Mouse (Mus musculus): ENCODE measurements around the gene Ufsp1. TPM values are rescaled to one million over a fixed set of nuclear protein-coding genes. Genes with fewer than 3 reads are reported as not detected.

The Ufsp1 gene
- polyA plus RNA-seq, 1 experiment from 2014 or later = 8.5 TPM

DNA sequence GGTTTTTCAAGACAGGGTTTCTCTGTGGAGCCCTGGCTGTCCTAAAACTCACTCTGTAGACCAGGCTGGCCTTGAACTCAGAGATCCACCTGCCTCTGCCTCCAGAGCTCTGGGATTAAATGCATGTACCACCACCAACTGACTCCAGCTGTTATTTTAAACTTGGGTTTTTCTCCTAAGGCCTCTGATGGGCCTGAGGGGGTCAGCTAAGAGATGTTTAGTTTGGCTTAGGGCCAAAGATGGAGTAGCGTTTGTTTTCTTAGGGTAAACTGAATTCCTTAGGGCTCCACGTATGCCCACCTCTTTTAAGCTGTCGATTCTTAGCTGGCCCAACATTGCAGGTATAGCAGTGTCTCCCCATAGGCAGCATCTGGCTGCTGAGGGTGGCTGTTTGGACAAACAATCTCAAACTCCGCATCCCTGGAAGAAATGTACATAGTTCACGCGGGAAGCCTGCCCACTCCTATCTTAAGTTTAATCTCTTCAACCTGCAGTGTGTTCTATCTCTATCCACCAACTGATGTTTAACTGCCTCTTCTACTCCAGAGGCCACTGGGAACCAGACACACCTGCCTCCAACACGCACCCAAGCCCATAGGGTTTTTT, 48.1 kb downstream of the Ufsp1 start:
- Histone ChIP-seq H3K4me3 (no peak overlapping the region), H3K27me3 (ENCODE audit: low read depth, poor library complexity, severe bottlenecking) (no peaks in the 10 kb centered on the region), H3K4me1 (peaks cover 46% of the 10 kb centered on the region), H3K9me3 (replicated peaks) (no peaks in the 10 kb centered on the region), H3K36me3 (no peaks in the 10 kb centered on the region), H3K27ac (no peak overlapping the region)
- 88% methylated on average over 7 of the region's 7 CpGs for WGBS
- no peak for DNase-seq (ENCODE audit: low spot score)

- 96% methylated on average over 5 of the region's 5 CpGs for WGBS
- Histone ChIP-seq H3K9me3 (replicated peaks) (no peaks in the 10 kb centered on the region), H3K27ac (no peak overlapping the region), H3K27me3 (ENCODE audit: low read depth, poor library complexity, severe bottlenecking) (no peaks in the 10 kb centered on the region), H3K4me3 (no peak overlapping the region), H3K36me3 (no peaks in the 10 kb centered on the region), H3K4me1 (peaks cover 48% of the 10 kb centered on the region)
- DNase-seq (ENCODE audit: low spot score) = no peak
Measured at GRCm38 (mm10) chr5:137343412-137343811, 49.0 kb downstream of the Ufsp1 start.

- H3K27ac ChIP-seq = no peak overlapping the region
- H3K27me3 ChIP-seq (ENCODE audit: low read depth, poor library complexity, severe bottlenecking) = no peaks in the 10 kb centered on the region
- no peaks in the 10 kb centered on the region for H3K36me3 ChIP-seq
- H3K4me3 ChIP-seq = no peak overlapping the region
- H3K4me1 ChIP-seq = peaks cover 48% of the 10 kb centered on the region
- no peaks in the 10 kb centered on the region for H3K9me3 ChIP-seq (replicated peaks)
- no peak for DNase-seq (ENCODE audit: low spot score)
Measured at GRCm38 (mm10) chr5:137343869-137344268, 49.4 kb downstream of the Ufsp1 start.

Small RNA genes lying within 50 kb of the gene (microRNA-seq; reads per million reads assigned to microRNA genes)
- gene Mir7036 = 1.8 reads per million
- not detected for gene Mir8116

Other genes starting within 250 kb of the Ufsp1 start
- gene Ap1s1, start 248.5 kb upstream of the Ufsp1 start, polyA plus RNA-seq (2016; fragmentation: Nextera tagmentation; extraction: Ambion mirVana) = 155 and 170 TPM in 2 replicates
- 0.36 and 0.39 TPM in 2 replicates for gene Serpine1, start 222.4 kb upstream of the Ufsp1 start, polyA plus RNA-seq (2016; fragmentation: Nextera tagmentation; extraction: Ambion mirVana)
- gene Trim56, start 178.4 kb upstream of the Ufsp1 start, polyA plus RNA-seq (2016; fragmentation: Nextera tagmentation; extraction: Ambion mirVana) = 5.6 and 7.0 TPM in 2 replicates
- gene Muc3, start 145.3 kb upstream of the Ufsp1 start, polyA plus RNA-seq (2016; fragmentation: Nextera tagmentation; extraction: Ambion mirVana) = not detected in 2 replicates
- not detected in 2 replicates for gene Muc3a, start 82.2 kb upstream of the Ufsp1 start, polyA plus RNA-seq (2016; fragmentation: Nextera tagmentation; extraction: Ambion mirVana)
- gene Ache, start 7.1 kb upstream of the Ufsp1 start, polyA plus RNA-seq (2016; fragmentation: Nextera tagmentation; extraction: Ambion mirVana) = 1.7 and 1.8 TPM in 2 replicates
- 200 and 201 TPM in 2 replicates for gene Srrt, start 13.0 kb downstream of the Ufsp1 start, polyA plus RNA-seq (2016; fragmentation: Nextera tagmentation; extraction: Ambion mirVana)
- 73.4 and 75.9 TPM in 2 replicates for gene Trip6, start 19.8 kb downstream of the Ufsp1 start, polyA plus RNA-seq (2016; fragmentation: Nextera tagmentation; extraction: Ambion mirVana)
- gene Slc12a9, start 39.0 kb downstream of the Ufsp1 start, polyA plus RNA-seq (2016; fragmentation: Nextera tagmentation; extraction: Ambion mirVana) = 10.4 and 10.6 TPM in 2 replicates
- 66.3 and 81.0 TPM in 2 replicates for gene Ephb4, start 55.5 kb downstream of the Ufsp1 start, polyA plus RNA-seq (2016; fragmentation: Nextera tagmentation; extraction: Ambion mirVana)
- gene Zan, start 182.4 kb downstream of the Ufsp1 start, polyA plus RNA-seq (2016; fragmentation: Nextera tagmentation; extraction: Ambion mirVana) = 0.03 and 0.10 TPM in 2 replicates
- gene Pop7, start 207.9 kb downstream of the Ufsp1 start, polyA plus RNA-seq (2016; fragmentation: Nextera tagmentation; extraction: Ambion mirVana) = 53.2 and 63.4 TPM in 2 replicates
- 13.5 and 14.6 TPM in 2 replicates for gene Gigyf1, start 223.9 kb downstream of the Ufsp1 start, polyA plus RNA-seq (2016; fragmentation: Nextera tagmentation; extraction: Ambion mirVana)
- gene Epo, start 238.6 kb downstream of the Ufsp1 start, polyA plus RNA-seq (2016; fragmentation: Nextera tagmentation; extraction: Ambion mirVana) = 1.5 and 2.4 TPM in 2 replicates
- 257 and 295 TPM in 2 replicates for gene Gnb2, start 238.9 kb downstream of the Ufsp1 start, polyA plus RNA-seq (2016; fragmentation: Nextera tagmentation; extraction: Ambion mirVana)